Mouse (Mus musculus) adrenal gland, postnatal 0 days (tissue): Measurements from ENCODE around the gene Nosip. TPM values are rescaled to one million over a fixed set of nuclear protein-coding genes. Genes with fewer than 3 reads are reported as not detected.
A peak's percentile ranks its signal among the peaks of the same experiment; 100 is the strongest.

Source experiments
- microRNA-seq: library from miRNA; unstranded; fragments of <30 nt; microRNA quantifications from one replicate; pipeline ENCODE4, GENCODE M21; 2016; ENCODE audit warnings: borderline replicate concordance; ENCODE audit not compliant: insufficient number of aligned reads
- polyA plus RNA-seq: library from polyadenylated mRNA; unstranded; fragments of >200 nt; fragmentation: Nextera tagmentation; extraction: Ambion mirVana; gene quantifications from 2 replicates; pipeline ENCODE4 v1.2.1, GENCODE M21; 2015

Gene Nosip
- 72.0 and 75.6 TPM in 2 replicates for polyA plus RNA-seq

DNA sequence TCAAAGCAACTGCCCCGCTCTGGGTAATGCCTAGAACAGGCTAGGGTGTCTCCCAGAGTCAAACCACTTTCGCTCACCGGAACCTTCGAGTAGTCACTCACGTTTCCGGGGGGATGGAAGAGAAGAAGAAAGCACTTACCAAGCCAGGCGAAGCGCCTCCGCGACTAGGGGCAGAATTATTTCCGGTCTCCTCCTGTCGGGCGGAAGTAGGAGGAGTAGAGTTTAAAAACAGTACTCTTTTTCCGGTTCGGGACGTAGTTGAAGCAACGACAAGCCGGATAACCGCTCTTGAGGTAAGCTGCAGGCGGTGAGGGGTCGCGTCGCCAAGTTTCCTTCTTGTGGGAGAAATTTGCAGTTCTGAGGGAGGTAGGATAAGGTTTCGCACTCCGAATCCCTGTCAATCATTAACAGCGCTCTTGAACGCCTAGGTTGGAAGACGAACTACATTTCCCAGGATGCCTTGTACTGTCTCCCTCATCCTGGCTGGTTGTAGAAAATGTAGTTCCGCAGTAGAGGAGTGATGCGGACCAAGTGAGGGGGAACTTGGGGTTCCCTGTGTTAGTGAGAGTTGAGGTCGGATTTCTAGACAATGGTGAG, at the start of gene Nosip, which contains the start of gene Prrg2:
Nosip (plus strand) TSS at position 191 of the 597 bp plus-strand sequence.
Prrg2 (minus strand) TSS at position 439 of the 597 bp plus-strand sequence.

DNA sequence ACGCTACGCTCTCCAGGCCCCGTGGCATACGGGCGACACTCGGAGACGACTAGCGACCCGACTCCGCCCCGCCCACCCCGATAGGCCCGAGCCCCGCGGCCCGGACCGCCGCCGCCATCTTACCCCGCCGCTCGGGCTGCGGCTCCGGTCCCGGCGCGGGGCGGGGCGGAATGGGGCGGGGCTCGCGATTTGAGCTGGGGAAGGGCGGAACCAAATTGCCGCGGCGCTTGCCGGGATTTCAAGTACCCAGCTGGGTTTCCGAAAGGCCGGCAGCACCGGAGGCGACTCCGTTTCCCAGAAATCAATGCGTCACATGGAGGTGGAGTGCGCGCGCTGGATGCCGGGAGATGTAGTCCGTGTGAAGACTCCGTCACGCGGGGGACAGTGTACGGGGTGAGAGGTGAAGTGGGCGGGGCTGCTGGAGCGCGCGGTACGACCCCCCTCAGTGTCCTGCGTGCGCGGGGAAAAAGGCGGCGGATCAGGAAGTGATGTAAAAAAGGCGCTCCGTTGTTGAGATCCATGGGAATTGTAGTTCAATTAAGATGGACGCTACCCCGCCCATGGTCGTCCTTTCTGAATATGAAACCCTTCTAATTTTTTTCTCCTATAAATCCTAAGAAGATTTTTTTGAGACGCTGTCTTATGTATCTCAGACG, 46.1 kb upstream of the Nosip start, which contains the start of gene Scaf1:
Scaf1 (minus strand) TSS at position 407 of the 656 bp plus-strand sequence.

DNA sequence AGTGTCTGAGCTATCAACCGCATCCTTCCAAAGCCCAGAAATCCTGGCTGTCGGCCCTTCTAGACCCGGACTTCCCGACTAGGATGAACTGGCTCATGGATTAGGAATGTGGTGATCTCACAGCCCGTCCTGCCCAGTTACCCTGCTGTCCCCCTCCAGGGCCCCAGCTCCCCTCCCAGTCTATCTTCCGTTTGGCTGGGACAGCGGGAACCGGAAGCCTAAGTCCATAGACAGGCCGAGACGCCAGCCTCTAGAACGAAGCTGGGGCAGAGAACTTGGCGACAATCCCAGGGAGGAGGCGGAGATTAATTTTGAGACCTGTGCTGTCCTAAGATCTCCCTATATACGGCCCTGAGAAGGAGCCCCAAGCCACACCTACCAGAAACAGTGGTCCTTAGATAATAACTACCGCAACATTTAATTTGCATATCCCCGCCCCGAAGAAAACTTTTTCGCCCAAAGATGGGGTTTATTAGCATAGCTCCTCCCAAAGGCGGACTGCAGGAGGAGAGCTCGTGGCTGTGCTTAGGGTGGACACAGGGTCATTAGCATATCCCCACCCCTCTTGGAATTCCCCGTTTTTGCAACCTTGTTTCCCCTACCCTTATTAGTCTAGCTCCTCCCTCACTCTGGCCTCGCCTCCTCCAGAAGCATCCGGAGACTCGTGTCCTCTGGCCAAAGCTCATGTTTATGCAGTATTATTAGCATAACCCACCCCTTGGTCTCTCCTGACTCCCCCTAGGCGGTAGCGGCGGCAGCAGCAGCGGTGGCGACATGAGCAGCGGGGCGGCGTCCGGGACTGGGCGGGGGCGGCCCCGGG, 44.8 kb upstream of the Nosip start, which contains the start of gene Rras:
Rras (plus strand) TSS at position 720 of the 820 bp plus-strand sequence.

DNA sequence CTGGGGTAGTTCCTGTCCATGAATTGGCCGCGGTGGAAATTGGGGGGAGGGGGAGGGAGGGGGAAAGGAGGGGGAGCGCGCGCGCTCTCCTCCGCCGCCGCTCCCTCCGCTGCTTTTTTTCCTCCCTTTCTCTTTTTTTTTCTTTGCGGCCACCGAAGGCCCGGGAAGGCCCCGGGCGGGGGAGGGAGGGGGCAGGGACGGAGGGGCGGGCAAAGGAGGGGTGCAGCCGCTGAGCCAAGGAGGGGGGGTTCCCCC, 9.4 kb upstream of the Nosip start, which contains the start of gene Prr12:
Prr12 (minus strand) TSS at position 20 of the 255 bp plus-strand sequence.

DNA sequence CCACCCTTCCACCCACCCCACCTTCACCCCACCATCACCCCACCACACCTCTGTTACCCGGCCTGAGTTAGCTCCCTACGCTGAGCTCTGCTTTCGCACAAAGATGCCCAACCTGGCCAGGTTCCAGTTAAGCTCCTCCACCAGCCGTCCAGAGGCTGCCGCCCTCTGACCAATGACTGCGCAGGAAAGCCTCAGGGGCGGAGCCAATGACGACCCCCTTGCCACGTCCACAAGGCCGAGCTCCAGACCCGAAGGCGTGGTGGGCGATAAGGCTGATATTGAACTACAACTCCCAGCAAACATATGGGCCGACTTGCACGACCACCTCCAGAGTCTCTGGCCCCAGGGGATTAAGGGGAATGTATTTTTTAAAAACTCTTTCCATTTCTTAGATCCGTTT, 29.8 kb downstream of the Nosip start, which contains the start of gene Rcn3:
Rcn3 (minus strand) TSS at position 174 of the 400 bp plus-strand sequence.

DNA sequence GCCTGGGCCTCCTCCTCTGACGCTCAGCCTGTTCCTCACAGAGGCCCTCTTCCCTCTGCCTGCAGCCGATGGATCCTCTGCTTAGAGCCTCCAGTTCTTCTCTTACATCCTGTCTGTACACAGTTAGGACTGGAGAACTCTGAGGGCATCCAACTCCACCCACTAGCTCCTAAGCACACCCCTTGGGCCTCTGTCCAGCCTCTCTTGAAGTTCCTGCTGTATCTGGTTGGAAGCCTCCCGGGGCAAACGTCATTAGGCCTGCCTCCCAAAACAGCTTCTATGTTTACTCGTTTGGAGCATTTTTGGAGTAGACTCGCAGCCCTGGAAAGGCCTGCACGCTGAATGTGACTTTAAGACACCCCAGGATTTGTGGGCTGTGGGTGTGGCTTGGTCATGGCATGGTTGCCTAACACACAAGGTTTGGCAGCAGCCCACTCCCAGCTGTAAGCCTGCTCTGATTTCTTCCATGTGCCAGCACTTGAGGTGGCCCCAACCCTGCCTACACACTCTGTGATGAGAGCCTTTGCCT, 41.5 kb downstream of the Nosip start, which contains the start of gene Fcgrt:
Fcgrt (minus strand) TSS at position 200 of the 529 bp plus-strand sequence.

DNA sequence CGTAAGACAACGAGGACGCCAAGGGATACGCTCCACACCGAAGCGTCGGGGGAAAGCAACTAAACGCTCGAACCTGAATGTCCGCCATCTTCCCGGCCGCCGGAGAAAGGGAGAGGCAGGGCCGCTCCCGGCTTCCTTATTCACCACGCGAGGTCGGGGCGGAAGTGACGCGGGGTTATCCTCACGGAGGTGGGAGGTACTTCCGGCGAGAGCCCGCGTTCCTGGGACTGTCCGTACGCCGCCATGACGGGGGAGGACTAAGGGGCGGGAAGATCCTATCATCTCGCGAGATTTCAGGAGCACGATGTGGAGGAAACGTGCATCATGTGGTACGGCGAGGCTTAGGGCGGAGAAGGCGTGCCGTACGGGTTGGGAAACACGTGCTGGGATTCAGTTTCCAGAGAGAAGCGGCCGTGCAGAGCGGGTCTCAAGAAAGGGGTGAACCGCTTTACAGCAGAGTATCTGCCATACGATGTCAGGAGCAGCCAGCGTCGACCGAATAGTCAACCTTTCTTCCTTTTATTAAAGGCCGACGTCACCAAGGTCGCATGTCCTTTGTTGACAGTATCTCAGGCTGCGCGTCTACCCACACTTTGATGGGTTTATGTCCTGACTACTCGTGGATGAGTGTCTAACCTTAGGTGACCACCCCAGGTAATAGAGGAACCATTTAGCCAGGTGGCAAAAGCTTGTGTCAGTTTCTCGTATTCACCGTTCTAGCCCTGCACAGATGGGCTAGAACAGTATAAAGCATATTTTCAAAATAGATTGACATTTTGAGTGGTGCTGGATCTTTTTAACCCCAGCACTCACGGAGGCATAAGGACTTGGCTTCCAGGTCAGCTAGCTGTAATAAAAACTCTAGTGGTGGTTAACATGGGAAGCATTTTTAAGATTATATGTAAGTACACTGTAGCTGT, 62.3 kb downstream of the Nosip start, which contains the start of gene Rps11:
Rps11 (minus strand) TSS at position 216 of the 920 bp plus-strand sequence.

Small RNA genes lying within 50 kb of the gene (microRNA-seq; reads per million reads assigned to microRNA genes)
- 86.9 reads per million, percentile 42 among the genes with 10 or more reads in this experiment for gene Mir150
- 17.9 reads per million, percentile 24 among the genes with 10 or more reads in this experiment for gene Mir5121
- gene Mir7054 = not detected

Other genes with a start within 250 kb of the Nosip start
- gene Nup62, start 246.3 kb upstream of the Nosip start, polyA plus RNA-seq = 40.4 and 43.1 TPM in 2 replicates
- 0.52 and 1.9 TPM in 2 replicates for gene Il4i1, start 246.0 kb upstream of the Nosip start, polyA plus RNA-seq
- 8.1 and 9.7 TPM in 2 replicates for gene Atf5, start 245.8 kb upstream of the Nosip start, polyA plus RNA-seq
- gene Akt1s1, start 213.4 kb upstream of the Nosip start, polyA plus RNA-seq = 103 and 124 TPM in 2 replicates
- gene Tbc1d17, start 213.3 kb upstream of the Nosip start, polyA plus RNA-seq = 74.5 and 99.1 TPM in 2 replicates
- gene Pnkp, start 205.3 kb upstream of the Nosip start, polyA plus RNA-seq = 41.8 and 51.0 TPM in 2 replicates
- 305 and 336 TPM in 2 replicates for gene Ptov1, start 192.6 kb upstream of the Nosip start, polyA plus RNA-seq
- 65.4 and 92.8 TPM in 2 replicates for gene Med25, start 169.7 kb upstream of the Nosip start, polyA plus RNA-seq
- 23.0 and 35.1 TPM in 2 replicates for gene Fuz, start 166.3 kb upstream of the Nosip start, polyA plus RNA-seq
- 49.4 and 50.6 TPM in 2 replicates for gene Ap2a1, start 132.9 kb upstream of the Nosip start, polyA plus RNA-seq
- 0.17 and 0.46 TPM in 2 replicates for gene Tsks, start 119.2 kb upstream of the Nosip start, polyA plus RNA-seq
- 23.0 and 24.9 TPM in 2 replicates for gene Cpt1c, start 87.6 kb upstream of the Nosip start, polyA plus RNA-seq
- gene Prmt1, start 75.9 kb upstream of the Nosip start, polyA plus RNA-seq = 247 and 271 TPM in 2 replicates
- gene Irf3, start 64.8 kb upstream of the Nosip start, polyA plus RNA-seq = 56.9 and 79.7 TPM in 2 replicates
- gene Bcl2l12, start 63.7 kb upstream of the Nosip start, polyA plus RNA-seq = 16.6 and 25.4 TPM in 2 replicates
- gene Scaf1, start 46.1 kb upstream of the Nosip start, polyA plus RNA-seq = 25.1 and 26.8 TPM in 2 replicates
- gene Rras, start 44.5 kb upstream of the Nosip start, polyA plus RNA-seq = 69.9 and 80.5 TPM in 2 replicates
- 4.1 and 6.1 TPM in 2 replicates for gene Prr12, start 9.5 kb upstream of the Nosip start, polyA plus RNA-seq
- 21.2 and 23.8 TPM in 2 replicates for gene Prrg2, start 248 bp downstream of the Nosip start, polyA plus RNA-seq
- gene Rcn3, start 29.8 kb downstream of the Nosip start, polyA plus RNA-seq = 173 and 202 TPM in 2 replicates
- gene Fcgrt, start 41.4 kb downstream of the Nosip start, polyA plus RNA-seq = 193 and 264 TPM in 2 replicates
- 1,100 and 1,135 TPM in 2 replicates for gene Rps11, start 62.0 kb downstream of the Nosip start, polyA plus RNA-seq
- gene Rpl13a, start 66.3 kb downstream of the Nosip start, polyA plus RNA-seq = 1,896 and 3,552 TPM in 2 replicates
- 1.4 and 2.1 TPM in 2 replicates for gene Gm45713, start 73.8 kb downstream of the Nosip start, polyA plus RNA-seq
- 6.1 and 11.0 TPM in 2 replicates for gene Flt3l, start 74.0 kb downstream of the Nosip start, polyA plus RNA-seq
- gene Pih1d1, start 91.9 kb downstream of the Nosip start, polyA plus RNA-seq = 67.2 and 75.8 TPM in 2 replicates
- 25.3 and 34.0 TPM in 2 replicates for gene Aldh16a1, start 92.2 kb downstream of the Nosip start, polyA plus RNA-seq
- gene Slc17a7, start 101.5 kb downstream of the Nosip start, polyA plus RNA-seq = 0.11 and 0.16 TPM in 2 replicates
- not detected in 2 replicates for gene Gfy, start 117.1 kb downstream of the Nosip start, polyA plus RNA-seq
- not detected in 2 replicates for gene Pth2, start 118.6 kb downstream of the Nosip start, polyA plus RNA-seq
- 0.30 and 0.47 TPM in 2 replicates for gene Ccdc155, start 142.5 kb downstream of the Nosip start, polyA plus RNA-seq
- gene Dkkl1, start 149.7 kb downstream of the Nosip start, polyA plus RNA-seq = 1.6 and 1.8 TPM in 2 replicates
- gene Tead2, start 153.3 kb downstream of the Nosip start, polyA plus RNA-seq = 28.7 and 32.9 TPM in 2 replicates
- gene Cd37, start 176.7 kb downstream of the Nosip start, polyA plus RNA-seq = 3.9 and 5.3 TPM in 2 replicates
- 0.08 TPM in 1 of 2 replicates, not detected in the other for gene Slc6a16, start 178.7 kb downstream of the Nosip start, polyA plus RNA-seq
- not detected in 2 replicates for gene Slc6a21, start 215.1 kb downstream of the Nosip start, polyA plus RNA-seq